ENCODE assay signal across 21 mouse cellular contexts in the genomic region with DNA sequence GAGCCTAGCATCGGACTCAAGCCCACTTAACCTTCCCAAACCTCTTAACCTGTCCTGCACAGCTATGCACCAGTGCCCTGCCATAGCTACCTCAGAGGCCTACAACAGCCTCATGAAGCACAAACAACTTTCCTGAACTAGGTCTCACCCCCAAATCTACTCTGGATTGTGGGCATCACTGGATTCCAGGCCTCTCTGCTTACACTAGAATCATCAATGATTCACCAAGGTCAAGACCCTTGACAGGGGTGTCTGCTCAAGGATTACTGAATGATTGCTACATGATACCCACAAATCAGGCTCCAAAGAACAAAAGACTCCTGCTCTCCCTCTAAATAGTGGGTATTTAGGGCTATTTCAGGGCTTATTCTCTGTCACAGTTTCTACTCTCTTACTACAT.
"Had no signal": no experiment of that assay in that cellular context is flagged by ENCODE, and none has a peak within 500 bp of the region (broad histone marks: within the 10 kb centered on the region; RNA-seq: fewer than 3 reads in every experiment).

No protein-coding gene starts in this region.

- H3K9ac ChIP-seq: limb, embryonic 12.5 days; limb, embryonic 15.5 days; liver, embryonic 14.5 days; liver, postnatal 0 days; lung, embryonic 14.5 days; midbrain, embryonic 12.5 days; midbrain, embryonic 15.5 days; neural tube, embryonic 12.5 days; neural tube, embryonic 15.5 days had no signal

- H3K4me2 ChIP-seq: limb, embryonic 12.5 days; limb, embryonic 15.5 days; liver, embryonic 11.5 days; lung, embryonic 14.5 days; midbrain, embryonic 12.5 days; midbrain, embryonic 15.5 days; neural tube, embryonic 12.5 days; neural tube, embryonic 15.5 days had no signal

- H3K4me3 ChIP-seq: limb, embryonic 12.5 days; limb, embryonic 15.5 days; midbrain, embryonic 12.5 days; midbrain, embryonic 15.5 days; neural tube, embryonic 12.5 days; neural tube, embryonic 15.5 days had no signal

- DNase-seq: left cerebral cortex, postnatal 4 days; liver, postnatal 0 days; lung, embryonic 14.5 days; right cerebral cortex, adult 18-20 months; right cerebral cortex, postnatal 14 days; right cerebral cortex, postnatal 4 days; thymus, adult 2 months; thymus, postnatal 25 days had no signal

- H3K27ac ChIP-seq: limb, embryonic 15.5 days; liver, embryonic 14.5 days; macrophage; midbrain, embryonic 12.5 days; midbrain, embryonic 15.5 days; neural tube, embryonic 12.5 days; neural tube, embryonic 15.5 days; stomach, postnatal 0 days had no signal

- H3K27me3 ChIP-seq: limb, embryonic 12.5 days; limb, embryonic 15.5 days; midbrain, embryonic 12.5 days; midbrain, embryonic 15.5 days; neural tube, embryonic 12.5 days; neural tube, embryonic 15.5 days had no signal

- ATAC-seq: inflammation-experienced regulatory T-cells, adult 6 months; intestine, embryonic 16.5 days; liver, postnatal 0 days; lung, postnatal 0 days; midbrain, embryonic 15.5 days had no signal

- H3K4me1 ChIP-seq: limb, embryonic 15.5 days; midbrain, embryonic 12.5 days; midbrain, embryonic 15.5 days; neural tube, embryonic 12.5 days; neural tube, embryonic 15.5 days had no signal

- H3K9me3 ChIP-seq: limb, embryonic 12.5 days; limb, embryonic 15.5 days; midbrain, embryonic 12.5 days; midbrain, embryonic 15.5 days; neural tube, embryonic 12.5 days; neural tube, embryonic 15.5 days had no signal
